Mouse (Mus musculus) C2C12 (cell line): Measurements from ENCODE around the gene Ift57. TPM values are rescaled to one million over a fixed set of nuclear protein-coding genes. Genes with fewer than 3 reads are reported as not detected.

Experiments used
- H3K27me3 ChIP-seq: one replicate; pipeline ENCODE4 v1.6.1; 2011; ENCODE audit not compliant: control insufficient read depth, insufficient read depth, insufficient read length
- H3K36me3 ChIP-seq: one replicate; pipeline ENCODE4 v1.6.1; 2011; ENCODE audit not compliant: control insufficient read depth, insufficient read depth
- H3K4me3 ChIP-seq: one replicate; pipeline ENCODE4 v1.5.1; 2011; ENCODE audit warnings: mild to moderate bottlenecking, control low read depth; ENCODE audit not compliant: poor library complexity, insufficient read depth, severe bottlenecking
- H3K79me2 ChIP-seq: one replicate; pipeline ENCODE4 v1.6.1; 2011; ENCODE audit not compliant: control insufficient read depth, insufficient read depth
- H3K79me3 ChIP-seq: one replicate; pipeline ENCODE4 v1.6.1; 2011; ENCODE audit warnings: low read depth, control low read depth
- H3ac ChIP-seq: one replicate; pipeline ENCODE3; 2011; ENCODE audit warnings: low read depth; ENCODE audit not compliant: control insufficient read depth, insufficient read length
- CEBPB ChIP-seq: IDR thresholded peaks from one replicate; pipeline ENCODE4 v1.6.1; 2011; ENCODE audit warnings: low read depth, mild to moderate bottlenecking, control low read depth, moderate library complexity
- CTCF ChIP-seq: IDR thresholded peaks from one replicate; pipeline ENCODE4 v1.5.1; 2011; ENCODE audit not compliant: control insufficient read depth, insufficient read depth, insufficient read length
- FOSL1 ChIP-seq: IDR thresholded peaks from one replicate; pipeline ENCODE4 v1.8.0; 2011; ENCODE audit warnings: mild to moderate bottlenecking, low read length; ENCODE audit not compliant: poor library complexity, insufficient read depth, severe bottlenecking
- MAX ChIP-seq: IDR thresholded peaks from one replicate; pipeline ENCODE4 v1.6.1; 2011; ENCODE audit warnings: mild to moderate bottlenecking, control low read depth
- MYOD1 ChIP-seq: IDR thresholded peaks from one replicate; pipeline ENCODE4 v1.6.1; 2011; ENCODE audit warnings: low read depth; ENCODE audit not compliant: control insufficient read depth, insufficient read length
- MYOG ChIP-seq: IDR thresholded peaks from one replicate; pipeline ENCODE4 v1.6.1; 2011; ENCODE audit not compliant: control insufficient read depth, insufficient read length; ENCODE audit errors: extremely low read depth
- USF1 ChIP-seq: IDR thresholded peaks from one replicate; pipeline ENCODE4 v1.6.1; 2011; ENCODE audit warnings: low read depth, mild to moderate bottlenecking, control low read depth, moderate library complexity
- polyA plus RNA-seq: library from polyadenylated mRNA; unstranded; fragments of >200 nt; fragmentation: generic; extraction: Trizol; gene quantifications from one replicate; pipeline ENCODE4 v1.2.1, GENCODE M21; 2012; ENCODE audit warnings: missing spikeins

The Ift57 gene
- polyA plus RNA-seq, 1 experiment: 12.6 TPM

GRCm38 (mm10) chr16:49725446-49725845 is 26.4 kb downstream of the Ift57 start:
- Histone ChIP-seq H3K27me3 (no peaks in the 10 kb centered on the region), H3K36me3 (no peaks in the 10 kb centered on the region), H3ac (no peak overlapping the region), H3K79me3 (no peaks in the 10 kb centered on the region), H3K4me3 (no peak overlapping the region), H3K79me2 (no peaks in the 10 kb centered on the region)
- TF ChIP-seq CTCF: no peak
- no peak for TF ChIP-seq MYOG
- TF ChIP-seq MYOD1: no peak

DNA sequence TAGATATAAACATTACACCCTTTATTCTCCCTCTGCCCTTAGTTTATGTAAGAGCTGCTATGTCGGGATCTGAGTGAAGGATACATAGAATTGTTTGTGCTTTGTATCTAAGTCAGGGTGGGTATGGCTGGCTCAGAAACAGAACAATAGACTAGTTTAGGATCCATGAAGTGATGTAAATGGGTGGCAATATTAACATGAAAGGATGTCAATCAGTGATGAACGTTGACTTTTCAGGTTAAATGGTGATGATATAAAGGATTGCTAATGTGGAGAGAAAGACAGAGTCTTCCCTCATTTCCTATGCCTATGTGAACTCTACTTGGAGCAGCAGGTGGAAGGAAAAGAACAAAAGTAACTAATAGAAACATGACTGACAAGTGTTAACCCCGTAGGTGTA is 27.2 kb downstream of the Ift57 start:
- Histone ChIP-seq H3K36me3 (no peaks in the 10 kb centered on the region), H3K79me3 (no peaks in the 10 kb centered on the region), H3K79me2 (no peaks in the 10 kb centered on the region), H3K4me3 (no peak overlapping the region), H3K27me3 (no peaks in the 10 kb centered on the region), H3ac (no peak overlapping the region)
- TF ChIP-seq MYOD1: no peak

DNA sequence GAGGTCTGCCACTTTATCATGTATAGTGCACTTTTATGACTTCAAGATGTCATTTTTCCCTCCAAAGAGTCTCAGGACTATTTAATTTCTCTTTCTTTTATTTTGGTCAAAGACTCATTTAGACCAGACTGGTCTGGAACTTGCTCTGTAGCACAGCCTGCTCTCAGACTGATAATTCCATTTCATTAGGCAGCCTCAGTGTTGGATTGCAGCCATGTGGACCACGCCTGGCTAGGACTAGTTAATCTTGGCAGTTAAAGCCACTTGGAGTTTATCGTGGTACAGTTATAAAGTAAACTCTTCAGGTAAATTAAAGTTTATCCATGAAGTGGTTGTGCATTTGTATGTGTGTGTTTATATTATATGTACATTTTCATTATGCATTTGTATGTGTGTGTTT is 27.7 kb downstream of the Ift57 start:
- Histone ChIP-seq H3K4me3 (no peak overlapping the region), H3ac (no peak overlapping the region), H3K36me3 (no peaks in the 10 kb centered on the region), H3K79me3 (no peaks in the 10 kb centered on the region), H3K27me3 (no peaks in the 10 kb centered on the region), H3K79me2 (no peaks in the 10 kb centered on the region)
- TF ChIP-seq CTCF (no peak), USF1 (no peak), MAX (no peak), MYOG (no peak), CEBPB (no peak)

- H3K36me3 ChIP-seq: peaks cover 13% of the 10 kb centered on the region
- H3K4me3 ChIP-seq: no peak overlapping the region
- H3K27me3 ChIP-seq: no peaks in the 10 kb centered on the region
- H3K79me3 ChIP-seq: no peaks in the 10 kb centered on the region
- H3K79me2 ChIP-seq: no peaks in the 10 kb centered on the region
- TF ChIP-seq USF1 (no peak), CTCF (no peak), MYOD1 (no peak), MYOG (no peak)
- H3ac ChIP-seq: no peak overlapping the region
Measured at GRCm38 (mm10) chr16:49736536-49736935, 37.5 kb downstream of the Ift57 start.

- TF ChIP-seq USF1: no peak
- TF ChIP-seq MAX: no peak
- TF ChIP-seq FOSL1: no peak
- TF ChIP-seq CEBPB: no peak
- TF ChIP-seq CTCF: no peak
- TF ChIP-seq MYOD1: no peak
- TF ChIP-seq MYOG: no peak
- Histone ChIP-seq H3K36me3 (no peaks in the 10 kb centered on the region), H3ac (no peak overlapping the region)
Measured at GRCm38 (mm10) chr16:49747360-49747759, 48.3 kb downstream of the Ift57 start.

GRCm38 (mm10) chr16:49752906-49753305 is 53.9 kb downstream of the Ift57 start:
- H3K27me3 ChIP-seq: no peaks in the 10 kb centered on the region
- no peaks in the 10 kb centered on the region for H3K36me3 ChIP-seq
- TF ChIP-seq MAX (no peak), MYOD1 (no peak), CEBPB (no peak), MYOG (no peak), USF1 (no peak), CTCF (no peak), FOSL1 (no peak)
- peaks cover 2% of the 10 kb centered on the region for H3K79me3 ChIP-seq
- no peak overlapping the region for H3K4me3 ChIP-seq
- no peak overlapping the region for H3ac ChIP-seq
- no peaks in the 10 kb centered on the region for H3K79me2 ChIP-seq

More at GRCm38 (mm10) chr16:49747360-49747759, 48.3 kb downstream of the Ift57 start:
- peaks cover 2% of the 10 kb centered on the region for H3K79me3 ChIP-seq
- no peaks in the 10 kb centered on the region for H3K79me2 ChIP-seq
- H3K27me3 ChIP-seq: no peaks in the 10 kb centered on the region
- H3K4me3 ChIP-seq: no peak overlapping the region
